Mouse (Mus musculus): Measurements from ENCODE around the gene Fbxo9. TPM values are rescaled to one million over a fixed set of nuclear protein-coding genes. Genes with fewer than 3 reads are reported as not detected.
"Not testable (repeated sequence)": the region's sequence is repeated elsewhere in the genome, so short reads cannot be mapped to it uniquely, and the experiment has no call there.

Fbxo9 gene
- total RNA-seq (2021), result 10 to 100 TPM; 64.9 to 66.5 TPM
- long read RNA-seq, experiment 1, transcript Fbxo9-202 (13 exons, 2,155 nt), result major isoform, 76 of 89 reads
- long read RNA-seq, experiment 1, partial matches to known transcripts, result 2 of 89 reads
- long read RNA-seq, experiment 1, other reads (novel, unspliced or antisense), result 9 of 89 reads
- long read RNA-seq, experiment 2, transcript Fbxo9-203 (6 exons, 1,201 nt), result minor isoform, 7 of 153 reads
- long read RNA-seq, experiment 2, transcript Fbxo9-202 (13 exons, 2,155 nt), result major isoform, 111 of 153 reads
- long read RNA-seq, experiment 2, partial matches to known transcripts, result 6 of 153 reads
- long read RNA-seq, experiment 2, other reads (novel, unspliced or antisense), result 29 of 153 reads

DNA sequence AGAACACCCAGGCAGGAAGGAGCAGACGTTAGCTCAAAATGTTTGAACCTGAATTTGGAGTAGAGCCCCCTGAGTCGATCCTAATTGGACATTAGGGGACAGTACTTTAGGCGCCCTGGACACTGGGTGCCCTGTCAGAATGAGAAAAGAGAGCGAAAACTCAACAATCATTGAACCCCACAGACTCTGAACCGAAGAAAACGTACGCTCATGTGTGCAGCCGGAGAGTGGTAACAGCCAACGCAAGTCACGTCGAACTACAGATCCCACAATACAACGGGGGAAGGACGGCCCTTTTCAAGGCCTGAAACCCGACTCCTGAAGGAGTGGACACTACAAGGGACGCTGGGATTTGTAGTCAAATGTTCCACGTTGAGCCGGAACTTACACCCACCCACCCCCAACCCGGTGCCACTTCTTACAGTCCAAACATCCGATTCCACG lies at the start of gene Fbxo9, which contains the start of gene Ick:
TSS of gene Fbxo9 (minus strand) at position 270 of the 444 bp plus-strand sequence.
TSS of gene Ick (plus strand) at position 397 of the 444 bp plus-strand sequence.
- DNase-seq (ENCODE audit: low spot score in 2 of 2), result peak; percentile 49 to 72

DNA sequence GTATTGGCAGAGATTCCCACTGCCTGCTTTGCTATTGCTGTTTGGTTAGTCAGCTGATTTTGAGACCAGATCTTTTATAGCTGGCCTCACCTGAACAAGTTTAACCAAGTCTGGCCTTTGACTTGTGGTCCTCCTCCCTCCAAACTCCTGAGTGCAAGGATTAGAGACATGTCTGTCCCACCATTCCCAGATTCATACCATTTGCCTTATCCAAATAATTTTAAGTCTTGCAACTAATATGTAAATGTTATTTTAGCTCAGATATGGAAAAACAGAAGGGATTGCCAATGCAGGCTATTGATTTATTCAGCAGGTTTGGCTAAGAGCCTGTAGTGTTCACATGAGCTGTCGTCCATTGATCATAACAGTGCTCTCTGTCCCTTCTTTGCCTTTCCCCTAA lies 48.4 kb upstream of the Fbxo9 start:
- no peak for DNase-seq (ENCODE audit: low spot score in 2 of 2)

DNA sequence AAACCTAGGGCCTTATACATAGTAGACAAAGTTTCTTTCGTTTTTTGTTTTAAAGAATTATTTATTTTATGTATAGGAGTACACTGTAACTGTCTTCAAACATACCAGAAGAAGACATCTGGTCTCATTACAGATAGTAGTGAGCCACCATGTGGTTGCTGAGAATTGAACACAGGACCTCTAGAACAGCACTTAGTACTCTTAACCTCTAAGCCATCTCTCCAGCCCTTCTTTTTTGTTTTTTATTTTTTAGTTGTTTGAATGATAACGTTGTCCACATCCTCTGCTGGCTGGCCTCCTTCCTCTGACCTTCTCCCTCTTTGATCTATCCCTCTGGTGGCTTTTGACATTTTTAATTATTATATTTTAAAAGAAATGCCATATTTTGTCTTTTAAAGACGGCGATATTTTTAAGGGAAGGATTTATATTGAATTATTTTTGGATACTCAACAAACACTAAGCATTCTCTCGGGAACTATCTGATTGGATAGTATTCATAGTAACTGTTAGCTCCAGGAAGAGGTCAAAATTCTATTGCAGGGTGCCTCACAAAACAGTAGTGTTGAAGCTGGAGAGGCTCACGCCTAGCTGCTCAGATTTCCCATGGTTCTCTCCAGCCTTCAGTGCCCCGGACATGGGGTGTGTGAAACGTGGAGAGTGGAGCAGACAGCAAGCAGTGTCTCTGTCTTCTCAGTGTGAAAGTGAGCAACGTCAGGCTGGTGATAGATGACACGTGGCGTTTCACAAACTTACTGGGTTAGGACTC lies 45.5 kb upstream of the Fbxo9 start:
- DNase-seq (ENCODE audit: low spot score in 2 of 2), result no peak

DNA sequence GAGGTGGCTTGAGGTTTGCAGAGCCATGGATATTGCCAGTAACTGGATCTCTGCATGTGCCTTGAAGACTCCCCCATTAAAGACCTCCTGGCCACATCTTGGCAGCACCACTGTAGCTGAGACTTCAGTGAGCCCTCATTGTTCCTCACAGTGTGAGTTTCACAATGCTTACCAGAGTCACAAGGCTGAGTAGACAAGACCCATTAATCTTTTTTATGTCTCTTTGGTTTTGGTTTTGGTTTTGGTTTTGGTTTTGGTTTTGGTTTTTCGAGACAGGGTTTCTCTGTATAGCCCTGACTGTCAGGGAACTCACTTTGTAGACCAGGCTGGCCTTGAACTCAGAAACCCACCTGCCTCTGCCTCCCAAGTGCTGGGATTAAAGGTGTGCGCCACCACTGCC lies 40.9 kb upstream of the Fbxo9 start:
- not testable (repeated sequence) for DNase-seq (ENCODE audit: low spot score in 2 of 2)

DNA sequence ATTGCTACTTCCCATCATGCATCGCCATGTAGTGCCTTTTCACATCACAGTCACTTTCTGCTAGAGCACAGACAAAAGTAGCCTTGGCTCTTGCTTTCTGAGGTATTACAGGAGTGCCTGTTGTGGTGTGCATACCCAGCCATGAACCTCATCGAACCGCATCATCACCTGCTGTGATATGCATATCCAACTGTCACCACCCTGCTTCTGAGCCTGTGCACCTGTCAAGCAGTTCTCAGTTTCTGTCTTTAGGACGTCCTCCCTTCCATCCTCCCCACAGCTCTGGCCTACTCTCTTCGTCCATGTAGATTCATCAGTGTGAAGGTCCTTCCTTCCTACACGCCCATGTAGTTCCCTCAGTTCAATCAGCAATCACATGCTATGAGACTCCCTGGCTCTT lies 39.3 kb upstream of the Fbxo9 start:
- DNase-seq (ENCODE audit: low spot score in 2 of 2), result no peak

DNA sequence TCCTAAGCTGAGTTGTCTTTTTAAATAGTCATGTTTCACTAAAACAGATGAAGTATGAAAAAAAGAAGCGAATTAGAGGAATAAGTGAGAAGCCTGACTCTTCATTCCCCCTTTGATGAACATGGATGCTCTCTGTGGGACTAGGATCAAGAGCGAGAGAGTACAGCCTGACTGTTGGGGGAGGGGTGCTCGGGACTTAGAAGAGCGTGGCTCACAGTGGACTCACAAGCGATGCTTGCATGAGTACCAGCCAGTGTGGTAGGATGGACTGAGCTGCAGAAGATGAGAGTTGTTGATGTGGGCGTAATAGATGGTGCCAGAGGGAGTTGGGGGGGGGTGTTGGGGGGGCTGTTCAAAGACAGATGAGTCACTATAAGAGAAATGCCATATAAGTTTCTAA lies 37.8 kb upstream of the Fbxo9 start:
- no peak for DNase-seq (ENCODE audit: low spot score in 2 of 2)

DNA sequence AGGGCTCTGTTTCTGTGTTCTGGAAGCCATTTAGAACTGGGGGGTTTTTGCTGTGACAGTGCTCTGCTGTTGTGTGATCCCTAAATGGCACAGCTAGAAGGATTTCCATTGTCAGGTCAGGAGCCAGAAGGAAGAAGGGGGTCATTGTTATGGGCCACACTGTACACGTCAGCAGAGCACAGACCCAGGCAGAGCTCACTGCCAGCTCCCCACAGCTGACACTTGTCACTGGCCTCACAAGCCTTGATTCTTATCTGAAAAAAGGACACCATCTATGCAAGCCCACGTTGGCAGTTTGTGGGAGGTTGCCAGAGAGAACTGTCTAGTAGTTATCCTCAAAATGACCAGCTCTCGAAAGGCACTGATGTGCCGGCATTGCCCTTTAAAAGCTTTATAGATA lies 37.2 kb upstream of the Fbxo9 start:
- DNase-seq (ENCODE audit: low spot score in 2 of 2), result no peak

DNA sequence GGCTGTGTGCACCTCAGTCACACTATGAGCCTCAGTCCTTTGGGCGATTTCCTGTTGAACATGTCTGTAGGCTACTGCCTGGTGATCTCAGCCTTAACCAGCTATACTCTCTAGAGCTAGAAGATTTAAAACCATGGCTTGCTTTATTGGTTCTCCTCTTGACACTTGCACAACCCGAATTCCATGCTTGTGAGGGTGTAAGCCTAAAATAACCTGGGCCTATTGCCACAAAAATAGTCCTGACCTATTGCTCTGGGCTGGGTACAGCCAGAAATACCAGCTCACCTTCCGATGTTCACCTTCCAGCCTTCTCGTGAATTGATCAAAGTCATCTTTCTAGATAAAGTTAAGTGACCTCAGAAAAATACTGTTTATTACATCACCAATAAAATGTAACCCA lies 30.6 kb upstream of the Fbxo9 start:
- no peak for DNase-seq (ENCODE audit: low spot score in 2 of 2)

DNA sequence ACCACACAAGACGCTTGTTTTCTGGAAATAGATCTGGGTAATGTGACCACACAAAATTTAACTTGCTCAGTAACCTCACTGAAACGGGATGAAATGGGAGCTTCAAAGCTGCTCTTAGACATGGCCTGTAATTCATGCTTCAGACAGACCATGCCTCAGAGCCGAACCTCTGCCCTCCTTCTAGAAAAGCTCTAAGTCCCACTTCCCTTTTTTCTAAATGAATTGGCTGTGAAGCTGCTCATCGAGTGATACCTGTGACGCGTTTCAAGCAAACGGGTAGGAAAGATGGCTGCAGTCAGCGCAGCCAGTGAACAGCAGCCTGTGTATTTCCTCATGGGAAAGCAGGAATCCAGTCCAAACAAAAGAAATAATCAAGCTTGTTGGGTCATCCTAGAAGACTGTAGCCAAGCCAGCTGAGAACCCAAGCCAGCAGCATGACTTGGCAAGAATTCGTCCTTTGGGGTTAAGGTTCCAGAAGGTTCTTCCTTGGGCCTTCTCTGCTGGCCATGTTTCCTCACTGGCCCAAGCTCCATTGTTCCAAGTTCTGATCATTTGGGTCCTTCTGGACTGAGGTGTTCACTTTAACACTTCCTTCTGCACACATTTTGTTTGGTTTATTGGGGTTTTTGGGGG lies 29.3 kb upstream of the Fbxo9 start:
- DNase-seq (ENCODE audit: low spot score in 2 of 2), result no peak

DNA sequence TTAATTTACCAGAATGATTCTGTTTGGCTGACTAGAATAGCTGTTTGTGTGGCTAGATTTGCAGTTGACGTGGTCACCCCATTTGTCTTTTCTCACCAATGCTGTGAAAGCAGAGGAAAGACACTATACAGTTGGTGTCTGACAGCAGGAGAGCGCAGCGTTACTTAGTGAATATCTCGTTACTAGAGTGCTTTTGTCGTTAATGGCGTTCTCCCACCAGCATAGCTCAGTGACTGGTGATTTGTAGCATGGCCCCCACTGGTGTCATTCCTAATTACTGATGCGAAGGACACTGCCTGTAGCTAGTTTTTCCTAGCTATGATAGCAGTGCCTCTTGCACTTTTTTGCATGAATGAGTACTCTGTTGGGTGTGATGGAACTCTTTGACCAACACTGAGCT lies 26.8 kb upstream of the Fbxo9 start:
- no peak for DNase-seq (ENCODE audit: low spot score in 2 of 2)

DNA sequence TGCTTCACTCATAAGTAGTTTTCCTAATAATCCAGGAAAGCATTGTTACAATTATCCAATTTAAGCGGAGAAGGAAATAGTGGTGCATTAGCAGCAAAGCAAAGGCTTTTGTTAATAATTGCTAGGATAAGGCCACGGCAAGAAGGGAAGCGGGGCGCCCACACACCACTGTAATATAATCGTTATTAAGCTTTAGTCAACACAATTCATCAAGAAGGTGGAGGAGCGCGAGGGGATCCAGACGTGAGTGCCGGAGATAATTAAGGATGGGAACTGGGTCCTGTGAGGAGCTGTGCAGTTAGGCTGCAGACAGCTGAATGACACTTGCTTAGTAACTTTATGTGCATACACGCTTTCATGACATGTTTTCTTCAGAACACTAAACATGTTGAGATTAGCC lies 17.8 kb upstream of the Fbxo9 start:
- no peak for DNase-seq (ENCODE audit: low spot score in 2 of 2)

DNA sequence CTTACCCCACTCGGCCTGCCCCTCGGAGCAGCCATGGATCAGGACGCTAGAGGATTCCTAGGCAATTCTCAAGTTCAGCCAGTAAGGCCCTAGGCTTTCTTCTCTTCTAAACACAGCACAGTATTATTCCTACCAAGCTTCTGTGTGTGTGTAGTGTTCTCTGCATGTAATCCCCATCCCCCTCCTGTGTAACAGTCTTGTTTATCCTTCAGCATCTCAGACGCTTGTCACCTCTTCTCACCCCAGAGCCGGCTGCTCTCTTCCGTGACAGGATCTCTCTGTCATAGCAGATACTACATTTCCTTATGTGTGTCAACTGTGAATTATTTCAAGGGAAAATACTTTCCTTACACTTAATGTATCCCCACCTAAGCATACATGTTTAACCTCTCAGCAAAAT lies 17.1 kb upstream of the Fbxo9 start:
- no peak for DNase-seq (ENCODE audit: low spot score in 2 of 2)

DNA sequence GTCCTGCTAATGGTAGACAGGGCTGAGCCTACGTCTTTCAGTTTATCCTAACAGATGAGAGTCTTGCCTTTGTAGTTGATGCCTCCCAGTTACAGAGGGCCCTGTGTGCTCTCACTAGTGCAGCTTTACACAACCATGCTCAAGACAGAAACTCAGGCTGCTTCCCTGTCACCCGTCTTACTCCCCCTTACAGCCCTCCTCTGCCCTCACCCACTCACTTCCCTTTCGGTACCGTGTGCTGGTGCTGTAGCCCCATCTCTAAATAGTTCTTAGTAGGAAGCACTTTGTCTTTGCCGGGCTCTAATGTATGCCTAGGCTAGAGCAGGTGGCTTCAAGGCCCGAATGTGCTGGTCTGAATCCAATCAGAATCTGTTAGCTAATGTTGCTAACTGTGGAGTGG lies 15.4 kb upstream of the Fbxo9 start:
- no peak for DNase-seq (ENCODE audit: low spot score in 2 of 2)

DNA sequence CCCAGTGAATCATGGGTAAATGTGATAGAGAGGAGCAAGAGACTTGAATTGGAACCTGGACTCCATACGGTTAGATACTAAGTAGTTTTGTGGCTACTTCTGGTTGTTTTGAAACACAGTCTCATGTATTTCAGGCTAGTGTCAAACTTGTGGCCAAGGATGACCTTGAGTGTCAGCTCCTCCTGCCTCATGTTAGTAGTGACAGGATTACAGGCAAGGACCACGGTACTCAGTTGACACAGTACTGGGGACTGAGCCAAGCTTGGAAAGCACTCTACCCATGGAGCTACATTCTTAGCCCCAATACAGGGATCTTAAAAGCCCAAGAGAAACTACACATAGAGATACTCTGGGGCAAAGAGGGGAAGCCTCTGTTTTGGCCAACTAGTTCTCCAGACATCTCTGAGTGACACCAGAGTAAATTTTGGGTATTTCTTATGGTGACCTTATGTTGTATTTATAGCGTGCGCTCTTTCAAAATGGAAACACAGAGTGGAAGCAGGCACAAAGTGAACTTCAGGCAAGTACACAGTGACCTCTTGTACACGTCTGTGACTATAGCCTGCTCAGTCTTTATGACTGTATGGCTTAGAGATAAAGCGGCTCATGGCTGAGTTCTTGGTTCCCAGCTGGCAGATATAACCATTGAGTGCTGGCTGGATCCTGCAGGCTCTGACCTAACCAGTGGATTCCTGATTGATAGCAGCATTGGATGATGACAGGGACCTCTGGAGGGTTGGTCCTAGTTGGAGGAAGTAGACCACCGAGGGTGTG lies 14.3 kb upstream of the Fbxo9 start:
- DNase-seq (ENCODE audit: low spot score in 2 of 2), result no peak

DNA sequence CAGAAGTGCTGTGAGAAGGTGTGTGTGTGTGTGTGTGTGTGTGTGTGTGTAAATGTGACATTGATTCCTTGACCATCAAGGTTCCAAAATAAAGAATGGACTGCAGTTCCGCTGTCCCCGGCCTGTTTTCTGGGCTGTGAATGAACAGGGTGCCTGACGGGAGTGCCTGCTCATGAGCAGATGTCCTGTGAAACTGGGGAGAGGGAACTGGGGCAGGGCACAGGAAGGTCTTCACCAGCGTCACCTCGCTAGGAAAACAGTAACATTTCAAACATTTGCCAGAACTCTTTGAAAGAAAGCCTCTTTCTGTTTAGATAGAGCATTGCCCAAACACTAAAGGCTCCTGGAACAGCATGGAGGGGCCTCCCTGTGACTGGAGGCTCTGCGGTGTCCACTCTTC lies 13.1 kb upstream of the Fbxo9 start:
- no peak for DNase-seq (ENCODE audit: low spot score in 2 of 2)

DNA sequence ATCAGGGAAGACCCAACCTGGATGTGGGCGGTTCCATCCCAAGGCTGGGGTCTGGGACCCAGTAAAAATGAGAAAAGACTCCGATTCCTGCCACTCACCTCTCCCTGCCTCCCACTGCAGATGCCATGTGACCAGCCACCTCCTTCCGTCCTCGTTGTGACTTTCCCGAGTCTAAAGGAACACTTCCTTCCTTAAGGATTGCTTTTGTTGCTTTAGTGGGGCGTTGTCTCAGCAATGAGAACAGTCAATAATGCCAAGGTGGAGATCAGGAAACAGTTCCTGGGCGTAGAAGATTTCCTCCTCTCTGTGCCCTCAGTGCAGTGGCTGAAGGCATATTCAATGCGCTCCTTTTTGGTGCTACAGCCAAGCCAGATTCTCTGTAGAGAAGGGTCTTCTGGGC lies 12.5 kb upstream of the Fbxo9 start:
- no peak for DNase-seq (ENCODE audit: low spot score in 2 of 2)

DNA sequence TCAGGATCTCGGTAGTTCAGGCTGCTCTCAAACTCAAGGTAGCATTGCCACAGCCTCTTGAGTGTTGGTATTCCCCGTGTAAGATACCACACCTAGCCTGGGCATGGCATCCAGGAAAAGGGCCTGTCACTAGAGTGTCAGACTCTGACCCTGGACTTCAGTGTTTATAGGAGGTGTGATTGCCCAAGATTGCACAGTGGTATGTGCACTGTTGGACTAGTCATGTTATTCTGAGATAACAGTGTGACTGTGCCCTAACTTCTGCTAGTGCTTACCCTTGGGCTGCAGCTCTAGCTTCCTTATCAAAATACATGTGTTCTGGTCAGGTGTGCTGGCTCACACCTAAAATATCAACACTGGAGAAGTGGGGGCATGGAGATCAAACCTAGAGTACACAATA lies 8.8 kb upstream of the Fbxo9 start:
- no peak for DNase-seq (ENCODE audit: low spot score in 2 of 2)

DNA sequence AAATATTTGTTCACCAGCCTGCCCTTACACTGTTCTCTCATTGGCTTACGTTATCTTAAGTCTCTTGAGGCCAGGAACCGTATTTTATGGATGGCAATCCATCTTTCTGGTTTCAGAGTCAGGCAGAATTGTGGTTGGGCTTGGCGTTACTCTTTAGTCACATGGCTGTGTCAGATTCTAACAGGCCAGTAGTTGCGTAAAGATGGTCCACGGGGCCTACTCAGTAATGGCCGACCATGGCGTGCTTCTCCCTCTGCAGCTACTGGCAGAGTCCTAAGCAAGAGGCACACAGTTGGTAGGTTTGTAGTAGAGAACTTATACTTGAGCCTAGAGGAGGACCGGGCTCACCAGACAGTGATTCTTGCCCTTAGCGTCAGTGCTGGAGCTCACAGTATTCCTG lies 6.9 kb upstream of the Fbxo9 start:
- no peak for DNase-seq (ENCODE audit: low spot score in 2 of 2)

DNA sequence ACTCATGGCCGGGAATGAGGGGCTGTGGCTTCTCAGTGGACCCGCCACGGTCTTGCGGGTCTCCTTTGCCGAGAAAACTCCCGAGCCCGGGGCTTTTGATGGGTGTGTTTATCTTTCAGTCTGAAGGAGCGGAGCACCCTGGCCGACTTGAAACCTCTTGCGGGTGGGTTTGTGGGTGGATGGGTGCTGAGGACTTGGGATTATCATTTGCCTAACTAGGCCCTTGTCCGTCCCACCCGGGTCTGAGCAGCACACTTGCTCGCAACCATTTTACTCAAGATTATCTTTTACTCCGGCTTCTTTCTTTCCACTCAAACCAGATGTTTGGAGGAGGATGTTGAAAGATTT lies 4.6 kb upstream of the Fbxo9 start:
- DNase-seq (ENCODE audit: low spot score in 2 of 2), result no peak

DNA sequence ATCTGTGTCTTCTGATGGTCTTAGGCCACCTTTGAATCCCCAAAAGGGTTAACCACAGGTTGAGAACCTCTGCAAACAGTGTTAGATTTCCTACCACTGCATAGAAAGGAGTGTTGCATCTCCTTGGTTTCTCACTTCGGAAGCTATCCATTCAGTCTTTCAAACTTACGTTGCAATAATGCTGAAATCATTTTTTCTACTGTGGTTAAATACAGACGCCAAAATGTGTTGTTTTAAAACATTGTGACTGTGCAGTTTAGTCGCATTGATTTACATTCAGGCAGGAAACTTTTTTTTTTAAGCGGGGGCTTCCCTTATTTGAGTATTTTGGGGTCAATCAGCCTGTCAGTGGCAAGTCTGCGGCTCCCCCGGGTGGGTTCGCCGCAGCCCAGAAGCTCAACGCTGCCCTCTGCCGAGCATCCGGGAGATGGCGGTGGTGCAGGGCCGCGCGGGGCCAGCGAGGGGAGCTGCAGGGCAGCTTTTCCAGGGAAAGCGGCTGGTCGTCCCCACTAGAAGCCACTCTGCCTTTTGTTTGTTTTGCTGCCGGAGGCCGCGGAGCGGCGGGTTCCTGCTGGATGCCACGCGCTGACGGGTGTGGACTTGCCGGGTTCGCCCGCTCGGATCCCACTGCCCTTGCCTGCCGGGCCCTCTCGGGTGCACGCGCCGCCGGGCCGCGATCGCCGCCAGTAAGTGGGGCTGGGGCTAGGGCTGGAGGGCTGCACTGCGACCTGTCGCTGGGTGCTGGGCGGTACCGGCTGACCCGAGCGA lies 4.1 kb upstream of the Fbxo9 start:
- peak; percentile 86 to 90 for DNase-seq (ENCODE audit: low spot score in 2 of 2)

DNA sequence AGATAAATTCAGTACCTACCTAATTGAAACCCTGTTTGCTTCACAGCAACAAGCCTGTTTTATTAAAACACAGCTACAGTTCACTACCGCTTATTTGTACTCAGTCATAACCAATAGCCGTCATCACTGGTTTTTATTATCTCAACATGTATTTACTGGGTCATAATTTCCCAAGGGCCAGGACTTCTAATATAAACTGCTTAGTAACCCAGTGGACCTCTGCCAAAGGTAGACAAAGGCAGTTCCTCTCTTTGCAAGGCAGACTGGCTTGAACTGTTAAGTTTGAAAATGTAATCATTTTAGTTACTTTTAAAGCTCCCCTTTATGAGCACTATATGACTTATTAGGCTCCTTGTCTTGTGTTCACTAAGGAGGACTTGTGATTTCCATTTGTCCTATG lies 2.6 kb upstream of the Fbxo9 start:
- no peak for DNase-seq (ENCODE audit: low spot score in 2 of 2)

All from adrenal gland, postnatal 4 days (tissue).